Mouse (Mus musculus): ENCODE data around the gene Grsf1.

The Grsf1 gene

DNA sequence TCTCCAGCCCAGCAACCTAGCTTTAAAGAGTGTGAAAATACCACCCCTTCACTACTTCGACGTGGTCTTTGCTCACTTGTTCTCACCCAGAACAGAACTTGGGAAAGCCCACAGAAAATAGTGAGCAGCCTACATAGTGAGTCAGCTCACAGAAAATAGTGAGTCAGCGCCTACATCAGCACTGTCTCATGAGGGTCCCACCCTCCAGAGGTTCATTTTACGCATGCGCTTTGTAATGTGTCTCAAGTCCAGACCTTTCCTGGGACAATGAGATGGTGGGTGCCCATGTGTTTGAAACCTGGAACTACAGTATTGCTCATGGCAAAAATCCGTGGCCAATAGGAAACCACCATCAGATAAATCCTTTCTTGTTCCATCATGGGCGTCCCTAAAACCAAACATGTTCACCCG, 12.0 kb upstream of the Grsf1 start:
- DNase-seq: no peak

GRCm38 (mm10) chr5:88685745-88686299, 9.9 kb upstream of the Grsf1 start:
- no peak for DNase-seq

GRCm38 (mm10) chr5:88685306-88685705, 9.3 kb upstream of the Grsf1 start:
- DNase-seq: no peak

DNA sequence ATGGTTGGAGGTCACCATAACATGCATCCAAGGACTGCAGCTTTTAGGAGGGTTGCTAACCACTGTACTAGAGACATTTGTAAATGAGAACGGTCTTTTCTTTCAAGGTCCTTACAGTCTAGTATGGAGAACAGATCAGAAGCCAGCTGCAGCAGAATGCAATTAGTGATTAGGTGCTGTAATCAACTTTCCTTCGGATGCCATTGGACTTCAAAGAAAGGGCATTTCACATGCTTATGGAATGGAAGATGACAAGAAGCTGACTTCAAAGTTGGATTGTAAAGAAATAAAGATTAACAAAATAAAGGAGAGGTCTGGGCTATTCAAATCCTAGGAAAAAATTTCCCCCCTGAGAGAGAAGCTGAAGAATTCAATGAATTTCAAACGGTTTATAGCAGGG, 8.3 kb upstream of the Grsf1 start:
- DNase-seq: no peak

DNA sequence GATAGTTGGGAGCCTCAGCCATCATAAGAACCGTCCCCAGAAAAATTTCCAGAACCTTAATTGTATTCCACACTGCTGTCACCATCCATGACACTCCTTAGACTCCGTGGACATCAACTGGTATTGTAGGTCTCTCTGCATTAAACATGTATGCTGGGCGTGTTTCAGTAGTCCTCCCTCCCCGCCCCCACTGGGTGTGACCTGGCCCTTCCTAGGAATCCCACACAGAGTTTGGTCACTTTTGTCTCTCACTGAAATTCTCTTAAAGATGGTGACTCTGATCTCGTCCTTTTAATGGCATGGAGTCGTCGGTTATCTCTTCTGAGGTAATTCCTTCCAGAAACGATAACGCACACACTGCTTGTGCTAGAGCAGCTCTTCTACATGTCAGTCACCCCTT, 7.7 kb upstream of the Grsf1 start:
- no peak for DNase-seq

GRCm38 (mm10) chr5:88680567-88680966, 4.6 kb upstream of the Grsf1 start:
- DNase-seq: no peak

GRCm38 (mm10) chr5:88679341-88679740, 3.4 kb upstream of the Grsf1 start:
- no peak for DNase-seq

- DNase-seq: no peak
These were observed 3.0 kb upstream of the Grsf1 start for GRCm38 (mm10) chr5:88678929-88679328.

- peak; percentile 70 for DNase-seq
These were observed 1.1 kb downstream of the Grsf1 start for GRCm38 (mm10) chr5:88674703-88675442.

GRCm38 (mm10) chr5:88663875-88664274, 12.1 kb downstream of the Grsf1 start:
- no peak for DNase-seq

GRCm38 (mm10) chr5:88663151-88663550, 12.8 kb downstream of the Grsf1 start:
- DNase-seq: no peak

GRCm38 (mm10) chr5:88657868-88658267, 18.1 kb downstream of the Grsf1 start:
- DNase-seq: no peak

- no peak for DNase-seq
These were observed 23.4 kb downstream of the Grsf1 start for GRCm38 (mm10) chr5:88652589-88652988.

DNA sequence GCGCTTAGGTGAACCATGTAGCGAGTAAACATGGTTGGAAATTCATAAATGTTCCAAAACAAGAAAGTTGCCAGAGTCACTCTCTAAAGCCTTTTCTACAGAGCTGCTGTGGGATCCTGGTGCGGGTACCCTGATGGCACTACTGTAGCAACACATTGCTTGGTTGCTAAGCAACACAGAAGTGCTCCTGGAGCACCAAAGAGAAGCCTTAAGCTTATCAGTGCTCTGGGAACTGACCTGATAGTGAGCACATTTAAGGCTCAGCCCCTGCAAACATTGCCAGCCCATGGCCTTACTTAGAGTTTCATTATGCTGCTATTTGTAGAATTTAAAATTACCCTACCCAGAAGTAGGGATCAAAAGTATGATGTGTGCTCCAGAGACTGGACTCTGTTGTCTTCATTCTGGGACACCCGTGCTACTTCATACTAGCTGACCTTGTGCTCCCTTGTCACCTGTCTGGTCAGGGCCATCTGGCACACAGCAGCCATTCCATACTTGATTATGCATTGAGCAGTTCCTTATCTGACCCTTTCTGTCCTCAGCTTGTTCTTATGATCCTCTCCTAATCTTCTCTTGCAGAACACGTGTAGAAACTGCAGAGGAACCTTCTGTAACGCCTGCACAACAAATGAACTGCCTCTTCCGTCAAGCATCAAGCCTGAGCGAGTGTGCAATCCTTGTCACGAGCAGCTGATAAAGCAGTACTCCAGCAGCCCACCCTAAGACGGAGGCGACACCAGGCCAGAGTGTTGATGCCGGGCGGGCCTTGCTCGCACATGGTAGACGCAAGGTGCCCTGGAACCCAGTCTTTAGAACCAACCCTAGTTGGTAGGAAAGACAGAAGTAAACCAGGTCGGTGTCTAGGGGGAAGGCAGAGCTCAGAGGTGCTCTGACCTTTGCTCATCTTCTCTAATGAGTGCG, 26.5 kb downstream of the Grsf1 start:
- no peak for DNase-seq

- peak; percentile 30 for DNase-seq
These were observed 30.6 kb downstream of the Grsf1 start for GRCm38 (mm10) chr5:88645405-88645804.

DNA sequence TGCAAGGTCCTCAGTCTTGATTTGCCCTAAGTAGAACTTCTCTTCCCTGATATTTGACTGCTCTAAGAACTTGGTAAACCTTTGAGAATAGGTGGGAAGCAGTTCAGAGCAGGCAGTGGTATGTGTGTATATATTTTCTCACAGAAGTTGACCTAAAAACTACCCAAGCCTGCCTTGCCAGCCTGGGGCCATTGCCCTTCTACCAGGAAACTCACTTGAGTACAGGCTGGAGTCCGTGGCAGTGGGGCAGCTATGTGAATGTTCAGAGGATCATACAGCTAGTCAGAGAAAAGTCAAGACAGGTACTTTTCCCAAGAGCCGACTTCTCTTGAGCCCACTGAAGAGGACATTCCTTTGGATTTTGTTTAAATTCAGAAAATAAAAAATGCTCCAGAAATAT, 31.1 kb downstream of the Grsf1 start:
- no peak for DNase-seq

DNA sequence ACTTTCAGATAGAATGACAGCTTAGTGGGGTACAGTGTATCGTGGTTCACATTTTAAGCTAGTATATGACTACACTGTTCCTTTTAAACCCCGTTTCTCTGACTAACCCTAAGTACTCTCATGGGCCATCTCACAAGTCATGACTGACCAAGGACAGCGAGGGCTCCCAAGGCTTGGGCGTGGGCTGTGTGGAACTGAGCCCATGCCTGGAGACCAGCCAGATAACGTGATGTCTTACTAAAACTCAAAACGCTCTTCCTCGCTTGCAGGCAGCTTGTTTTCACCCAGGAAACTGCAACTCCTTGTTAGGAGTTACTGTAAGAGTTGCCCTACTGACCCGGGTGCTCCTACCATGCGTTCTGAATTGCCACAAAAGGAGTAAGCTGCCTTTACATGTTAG, 32.5 kb downstream of the Grsf1 start:
- DNase-seq: no peak

GRCm38 (mm10) chr5:88642786-88643185, 33.2 kb downstream of the Grsf1 start:
- no peak for DNase-seq

GRCm38 (mm10) chr5:88634076-88634475, 41.9 kb downstream of the Grsf1 start:
- no peak for DNase-seq

GRCm38 (mm10) chr5:88632463-88632862, 43.5 kb downstream of the Grsf1 start:
- peak; percentile 65 for DNase-seq

- DNase-seq: no peak
These were observed 44.4 kb downstream of the Grsf1 start for GRCm38 (mm10) chr5:88631545-88631944.

DNA sequence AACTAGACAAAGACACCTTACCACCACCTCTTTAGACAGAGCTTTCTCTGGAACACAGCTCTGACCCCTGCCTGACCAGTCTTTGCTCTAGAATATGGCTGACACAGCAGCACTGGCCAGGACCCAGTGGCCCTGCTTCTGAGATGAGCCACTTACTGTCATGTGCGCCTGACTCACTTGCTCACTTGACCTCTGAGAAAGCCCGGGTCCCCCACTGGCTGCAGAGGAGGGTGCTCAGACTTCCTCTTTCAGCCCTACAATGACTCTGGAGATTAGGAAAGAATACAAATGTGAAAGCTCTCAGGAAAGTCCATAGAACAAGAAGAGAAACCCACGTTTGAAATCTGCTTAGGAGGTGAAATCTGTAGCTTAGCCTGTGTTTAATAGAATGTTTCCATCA, 45.1 kb downstream of the Grsf1 start:
- DNase-seq: peak; percentile 30

- no peak for DNase-seq
These were observed 46.0 kb downstream of the Grsf1 start for GRCm38 (mm10) chr5:88629987-88630386.

DNA sequence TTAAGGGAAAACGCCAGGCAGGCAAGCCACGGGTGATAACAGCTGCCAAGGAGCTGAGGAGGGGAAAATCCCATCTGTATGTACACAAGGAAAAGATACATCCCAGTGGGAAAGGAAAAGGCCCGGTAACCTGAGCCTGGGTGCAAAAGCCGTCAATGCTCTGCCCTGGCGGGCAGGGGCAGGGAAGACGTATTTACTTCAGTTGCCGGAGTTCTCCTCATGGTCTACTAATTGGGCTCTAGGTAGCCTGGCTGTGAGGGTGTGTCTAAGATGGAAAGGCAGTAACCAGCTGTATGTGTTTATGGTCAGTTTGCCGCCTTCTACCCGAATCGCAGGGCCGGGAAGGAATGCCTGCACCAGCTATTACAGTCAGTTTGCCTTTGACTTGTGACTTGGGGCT, 46.8 kb downstream of the Grsf1 start:
- DNase-seq: no peak
